Mouse (Mus musculus): ENCODE measurements around the gene 2900026A02Rik. TPM values are rescaled to one million over a fixed set of nuclear protein-coding genes. Genes with fewer than 3 reads are reported as not detected.
A peak's percentile ranks its signal among the peaks of the same experiment; 100 is the strongest.

2900026A02Rik gene
- polyA plus RNA-seq, 1 experiment: 0.01 TPM

- Histone ChIP-seq H3K4me1 (ENCODE audit: control insufficient read depth) (peaks cover 3% of the 10 kb centered on the region), H3K4me3 (replicated peaks) (no peak overlapping the region), H3K27me3 (ENCODE audit: control insufficient read depth) (no peaks in the 10 kb centered on the region), H3K9me3 (ENCODE audit: control insufficient read depth, low read length) (no peaks in the 10 kb centered on the region), H3K36me3 (ENCODE audit: control insufficient read depth) (no peaks in the 10 kb centered on the region; the same call in 1 of the 2 replicates)
- TF ChIP-seq TAL1 (IDR thresholded peaks at IDR 0.05; ENCODE audit: low read length): no peak
- TF ChIP-seq GATA1 (IDR thresholded peaks at IDR 0.05; ENCODE audit: low read length): no peak
These were observed 49.0 kb downstream of the 2900026A02Rik start for GRCm38 (mm10) chr5:113171968-113172578.

- Histone ChIP-seq H3K4me1 (ENCODE audit: control insufficient read depth) (peaks cover 7% of the 10 kb centered on the region), H3K36me3 (ENCODE audit: control insufficient read depth) (no peaks in the 10 kb centered on the region; the same call in 1 of the 2 replicates), H3K4me3 (replicated peaks) (no peak overlapping the region), H3K9me3 (ENCODE audit: control insufficient read depth, low read length) (no peaks in the 10 kb centered on the region), H3K27me3 (ENCODE audit: control insufficient read depth) (no peaks in the 10 kb centered on the region)
- TF ChIP-seq TAL1 (IDR thresholded peaks at IDR 0.05; ENCODE audit: low read length) (no peak), GATA1 (IDR thresholded peaks at IDR 0.05; ENCODE audit: low read length) (peak; percentile 69)
These were observed 50.8 kb downstream of the 2900026A02Rik start for GRCm38 (mm10) chr5:113170064-113170754.

GRCm38 (mm10) chr5:113167733-113168132, 53.3 kb downstream of the 2900026A02Rik start:
- Histone ChIP-seq H3K27me3 (ENCODE audit: control insufficient read depth) (no peaks in the 10 kb centered on the region), H3K36me3 (ENCODE audit: control insufficient read depth) (no peaks in the 10 kb centered on the region; the same call in 1 of the 2 replicates), H3K9me3 (ENCODE audit: control insufficient read depth, low read length) (no peaks in the 10 kb centered on the region), H3K4me1 (ENCODE audit: control insufficient read depth) (peaks cover 26% of the 10 kb centered on the region), H3K4me3 (replicated peaks) (no peak overlapping the region)
- TF ChIP-seq GATA1 (IDR thresholded peaks at IDR 0.05; ENCODE audit: low read length): no peak

GRCm38 (mm10) chr5:113165481-113165880, 55.6 kb downstream of the 2900026A02Rik start:
- peaks cover 27% of the 10 kb centered on the region for H3K4me1 ChIP-seq (ENCODE audit: control insufficient read depth)
- TF ChIP-seq GATA1 (IDR thresholded peaks at IDR 0.05; ENCODE audit: low read length) (no peak), TAL1 (IDR thresholded peaks at IDR 0.05; ENCODE audit: low read length) (no peak)
- H3K9me3 ChIP-seq (ENCODE audit: control insufficient read depth, low read length): no peaks in the 10 kb centered on the region
- no peak overlapping the region for H3K4me3 ChIP-seq (replicated peaks)
- no peaks in the 10 kb centered on the region; the same call in 1 of the 2 replicates for H3K36me3 ChIP-seq (ENCODE audit: control insufficient read depth)
- peaks cover 3% of the 10 kb centered on the region; the same call in 1 of the 2 replicates for H3K27me3 ChIP-seq (ENCODE audit: control insufficient read depth)

GRCm38 (mm10) chr5:113164873-113165441, 56.1 kb downstream of the 2900026A02Rik start:
- Histone ChIP-seq H3K36me3 (ENCODE audit: control insufficient read depth) (no peaks in the 10 kb centered on the region; the same call in 1 of the 2 replicates), H3K27me3 (ENCODE audit: control insufficient read depth) (peaks cover 4% of the 10 kb centered on the region; the same call in 1 of the 2 replicates), H3K4me3 (replicated peaks) (no peak overlapping the region), H3K4me1 (ENCODE audit: control insufficient read depth) (peaks cover 27% of the 10 kb centered on the region), H3K9me3 (ENCODE audit: control insufficient read depth, low read length) (no peaks in the 10 kb centered on the region)
- TF ChIP-seq GATA1 (IDR thresholded peaks at IDR 0.05; ENCODE audit: low read length): no peak
- TF ChIP-seq TAL1 (IDR thresholded peaks at IDR 0.05; ENCODE audit: low read length): no peak

GRCm38 (mm10) chr5:113164448-113164847, 56.6 kb downstream of the 2900026A02Rik start:
- peaks cover 4% of the 10 kb centered on the region; the same call in 1 of the 2 replicates for H3K27me3 ChIP-seq (ENCODE audit: control insufficient read depth)
- TF ChIP-seq TAL1 (IDR thresholded peaks at IDR 0.05; ENCODE audit: low read length): no peak
- no peak for TF ChIP-seq GATA1 (IDR thresholded peaks at IDR 0.05; ENCODE audit: low read length)
- peak overlapping the region; percentile 12 for H3K4me3 ChIP-seq (replicated peaks)
- H3K4me1 ChIP-seq (ENCODE audit: control insufficient read depth): peaks cover 27% of the 10 kb centered on the region
- H3K9me3 ChIP-seq (ENCODE audit: control insufficient read depth, low read length): no peaks in the 10 kb centered on the region
- no peaks in the 10 kb centered on the region; the same call in 1 of the 2 replicates for H3K36me3 ChIP-seq (ENCODE audit: control insufficient read depth)

- TF ChIP-seq GATA1 (IDR thresholded peaks at IDR 0.05; ENCODE audit: low read length) (no peak), TAL1 (IDR thresholded peaks at IDR 0.05; ENCODE audit: low read length) (no peak)
- Histone ChIP-seq H3K36me3 (ENCODE audit: control insufficient read depth) (no peaks in the 10 kb centered on the region; the same call in 1 of the 2 replicates), H3K4me3 (replicated peaks) (no peak overlapping the region), H3K9me3 (ENCODE audit: control insufficient read depth, low read length) (no peaks in the 10 kb centered on the region), H3K4me1 (ENCODE audit: control insufficient read depth) (peaks cover 27% of the 10 kb centered on the region), H3K27me3 (ENCODE audit: control insufficient read depth) (peaks cover 4% of the 10 kb centered on the region; the same call in 1 of the 2 replicates)
These were observed 57.9 kb downstream of the 2900026A02Rik start for GRCm38 (mm10) chr5:113163116-113163515.

DNA sequence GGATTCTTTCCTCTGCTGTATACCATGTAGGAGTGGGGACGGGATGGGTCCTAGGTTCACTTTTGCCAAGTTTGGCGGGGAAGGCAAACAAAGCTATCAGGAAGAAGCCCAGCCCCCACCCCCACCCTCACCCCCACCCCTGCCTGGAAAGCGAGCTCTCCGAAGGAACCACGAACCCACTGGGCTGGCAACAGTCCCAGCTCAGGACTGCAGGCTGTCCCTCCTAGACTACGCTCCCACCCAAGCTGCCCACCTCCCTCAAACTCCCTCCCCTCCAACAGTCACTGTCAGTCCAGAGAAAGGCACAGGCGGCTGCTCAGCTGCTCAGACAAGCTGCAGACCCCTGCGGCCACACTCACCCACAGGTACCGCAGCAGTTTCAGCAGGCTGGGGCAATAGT, 58.3 kb downstream of the 2900026A02Rik start:
- H3K27me3 ChIP-seq (ENCODE audit: control insufficient read depth): peaks cover 4% of the 10 kb centered on the region; the same call in 1 of the 2 replicates
- no peak for TF ChIP-seq TAL1 (IDR thresholded peaks at IDR 0.05; ENCODE audit: low read length)
- no peak for TF ChIP-seq GATA1 (IDR thresholded peaks at IDR 0.05; ENCODE audit: low read length)
- H3K9me3 ChIP-seq (ENCODE audit: control insufficient read depth, low read length): no peaks in the 10 kb centered on the region
- no peaks in the 10 kb centered on the region; the same call in 1 of the 2 replicates for H3K36me3 ChIP-seq (ENCODE audit: control insufficient read depth)
- no peak overlapping the region for H3K4me3 ChIP-seq (replicated peaks)
- peaks cover 27% of the 10 kb centered on the region for H3K4me1 ChIP-seq (ENCODE audit: control insufficient read depth)

- H3K4me1 ChIP-seq (ENCODE audit: control insufficient read depth): peaks cover 27% of the 10 kb centered on the region
- H3K9me3 ChIP-seq (ENCODE audit: control insufficient read depth, low read length): no peaks in the 10 kb centered on the region
These were observed 59.5 kb downstream of the 2900026A02Rik start for GRCm38 (mm10) chr5:113161576-113161975.

More at GRCm38 (mm10) chr5:113161576-113161975, 59.5 kb downstream of the 2900026A02Rik start:
- Histone ChIP-seq H3K4me3 (replicated peaks) (no peak overlapping the region), H3K36me3 (ENCODE audit: control insufficient read depth) (no peaks in the 10 kb centered on the region; the same call in 1 of the 2 replicates), H3K27me3 (ENCODE audit: control insufficient read depth) (peaks cover 4% of the 10 kb centered on the region; the same call in 1 of the 2 replicates)
- TF ChIP-seq GATA1 (IDR thresholded peaks at IDR 0.05; ENCODE audit: low read length): no peak
- TF ChIP-seq TAL1 (IDR thresholded peaks at IDR 0.05; ENCODE audit: low read length): no peak
